Mouse (Mus musculus): ENCODE data around the gene Duox1. TPM values are rescaled to one million over a fixed set of nuclear protein-coding genes. Genes with fewer than 3 reads are reported as not detected.
A peak's percentile ranks its signal among the peaks of the same experiment; 100 is the strongest.

Duox1 gene
- 0.03 and 0.04 TPM in 2 replicates for polyA plus RNA-seq (2015; fragmentation: Nextera tagmentation; extraction: Ambion mirVana)

DNA sequence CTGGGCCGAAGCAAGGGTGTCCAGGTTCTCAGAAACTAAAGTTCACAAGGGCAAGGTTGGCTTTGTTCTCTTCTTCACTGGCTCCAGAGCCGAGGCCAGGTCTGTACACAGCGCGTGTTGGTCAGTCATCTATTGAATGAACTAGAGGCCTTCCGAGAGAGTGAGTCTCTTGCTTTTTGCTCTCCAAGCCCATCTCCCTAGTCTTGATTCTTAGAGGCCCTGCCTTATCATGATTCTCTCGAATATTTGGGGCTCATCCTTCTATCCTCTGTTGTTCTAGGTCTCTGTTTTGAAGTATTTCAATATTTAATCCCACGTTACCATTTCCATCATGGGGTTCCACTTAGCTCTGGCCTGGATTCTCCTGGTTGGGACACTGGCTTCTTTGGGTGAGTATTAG, at the start of gene Duox1:
Gene Duox1, plus strand, starts transcription at position 301 of the 400 bp plus-strand sequence.
- Histone ChIP-seq H3K9me3 (replicated peaks) (no peaks in the 10 kb centered on the region), H3K4me3 (no peak within 1 kb of the TSS), H3K4me2 (no peak within 1 kb of the TSS), H3K27ac (no peak within 1 kb of the TSS), H3K27me3 (peaks cover 83% of the 10 kb centered on the region), H3K36me3 (no peaks in the 10 kb centered on the region), H3K4me1 (replicated peaks) (peaks cover 12% of the 10 kb centered on the region), H3K9ac (no peak within 1 kb of the TSS)
- 83% methylated on average over 7 of the region's 7 CpGs for WGBS
- ATAC-seq (replicated peaks; ENCODE audit: insufficient number of reproducible peaks, insufficient read depth, low FRiP score, low read depth) = no peak

DNA sequence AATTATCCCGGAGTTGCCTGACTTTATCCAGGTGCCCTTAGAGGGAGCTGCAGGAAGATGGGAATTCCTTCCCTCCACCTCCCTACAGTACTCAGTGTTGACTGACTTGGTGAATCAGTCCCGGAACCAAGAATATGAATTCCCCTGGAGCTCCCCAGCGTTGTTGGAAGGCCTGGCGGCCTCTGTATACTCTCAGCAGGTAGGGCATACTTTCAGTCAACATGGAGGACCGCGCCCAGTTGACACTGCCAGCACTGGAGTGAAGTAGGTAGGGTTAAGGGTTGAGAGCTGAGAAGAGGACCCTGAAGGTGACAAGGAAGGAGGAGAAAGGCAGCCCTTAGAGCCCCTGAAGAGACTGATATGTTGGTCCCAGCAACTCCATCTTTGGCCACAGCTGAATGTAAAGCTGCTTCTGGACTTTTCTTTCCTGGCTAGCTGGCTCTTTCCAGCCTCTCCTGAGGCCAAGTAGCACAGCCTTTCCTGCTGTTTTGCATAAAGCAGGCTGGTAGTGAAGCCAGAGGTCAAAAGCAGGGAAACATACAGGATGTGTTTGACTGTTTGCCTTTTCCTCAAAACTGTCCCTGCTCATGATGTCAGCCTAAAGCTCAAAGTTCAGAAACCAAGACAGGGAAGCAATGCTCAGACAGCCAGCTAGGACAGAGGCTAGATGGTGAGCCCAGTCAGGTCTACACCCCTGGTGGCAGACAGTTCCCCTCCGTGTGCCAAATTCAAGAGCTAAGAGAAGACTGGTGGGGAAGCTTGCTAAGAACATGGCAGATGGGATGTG, 48.9 kb upstream of the Duox1 start:
- Histone ChIP-seq H3K36me3 (peaks cover 7% of the 10 kb centered on the region; the same call in 1 of the 2 replicates), H3K4me2 (no peak overlapping the region), H3K4me3 (no peak overlapping the region), H3K9me3 (replicated peaks) (no peaks in the 10 kb centered on the region), H3K4me1 (replicated peaks) (no peaks in the 10 kb centered on the region), H3K27me3 (no peaks in the 10 kb centered on the region), H3K9ac (no peak overlapping the region), H3K27ac (no peak overlapping the region)
- WGBS = 82% methylated on average over 7 of the region's 7 CpGs
- ATAC-seq (replicated peaks; ENCODE audit: insufficient number of reproducible peaks, insufficient read depth, low FRiP score, low read depth) = no peak

DNA sequence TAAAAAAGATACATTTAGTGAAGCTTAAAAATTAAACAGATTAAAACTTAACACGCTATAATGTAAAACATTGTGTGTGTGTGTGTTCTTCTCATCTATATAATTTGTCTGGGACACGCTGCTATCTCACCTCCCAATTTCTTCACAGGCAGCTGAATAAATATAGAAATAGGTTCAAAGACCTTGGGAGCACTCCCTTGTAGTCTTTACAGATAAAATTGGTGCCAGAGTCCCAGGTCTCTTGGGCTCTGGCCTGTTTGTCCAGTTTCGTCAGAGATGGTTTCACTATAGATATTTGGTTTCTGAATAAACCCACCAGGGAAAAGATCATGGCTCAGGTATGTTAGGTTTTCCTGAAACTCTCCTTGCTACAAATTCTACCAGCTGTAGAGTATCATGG, 36.7 kb upstream of the Duox1 start:
- Histone ChIP-seq H3K4me3 (no peak overlapping the region), H3K9ac (no peak overlapping the region), H3K4me1 (replicated peaks) (no peaks in the 10 kb centered on the region), H3K9me3 (replicated peaks) (no peaks in the 10 kb centered on the region), H3K4me2 (no peak overlapping the region), H3K27ac (no peak overlapping the region), H3K36me3 (no peaks in the 10 kb centered on the region), H3K27me3 (no peaks in the 10 kb centered on the region)
- 80% methylated on average over 3 of the region's 3 CpGs for WGBS
- no peak for ATAC-seq (replicated peaks; ENCODE audit: insufficient number of reproducible peaks, insufficient read depth, low FRiP score, low read depth)

- Histone ChIP-seq H3K4me2 (no peak overlapping the region), H3K9me3 (replicated peaks) (no peaks in the 10 kb centered on the region), H3K27ac (no peak overlapping the region), H3K4me1 (replicated peaks) (no peaks in the 10 kb centered on the region), H3K9ac (no peak overlapping the region), H3K36me3 (no peaks in the 10 kb centered on the region), H3K27me3 (0 out of 2 replicates have a peak, but pooled peaks cover 3% of the 10 kb centered on the region), H3K4me3 (no peak overlapping the region)
- WGBS = 74% methylated on average over 9 of the region's 9 CpGs
- no peak for ATAC-seq (replicated peaks; ENCODE audit: insufficient number of reproducible peaks, insufficient read depth, low FRiP score, low read depth)
Measured at GRCm38 (mm10) chr2:122284091-122284490, 31.4 kb upstream of the Duox1 start.

DNA sequence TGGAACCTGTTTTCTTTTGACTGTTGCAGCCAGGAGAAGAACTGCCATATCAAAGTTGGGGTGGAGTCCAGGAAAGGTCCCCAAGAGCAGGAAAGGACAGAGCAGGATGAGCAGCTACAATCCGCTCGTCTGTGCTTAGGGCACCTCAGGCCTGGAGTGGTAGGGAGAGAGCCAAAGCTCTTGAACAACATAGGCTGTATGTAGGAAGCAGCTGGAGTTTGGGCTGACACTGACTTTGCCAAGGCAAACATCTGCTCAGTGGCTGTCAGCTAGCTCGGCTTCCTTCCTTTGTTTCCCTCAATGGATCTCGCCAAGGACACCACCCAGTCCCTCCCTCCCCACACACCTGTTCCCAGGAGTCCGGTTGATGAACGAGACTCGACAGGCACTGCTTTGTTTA, 29.3 kb upstream of the Duox1 start:
- no peaks in the 10 kb centered on the region for H3K9me3 ChIP-seq (replicated peaks)
- H3K27me3 ChIP-seq = peaks cover 12% of the 10 kb centered on the region; the same call in 1 of the 2 replicates
- H3K27ac ChIP-seq = peak overlapping the region; percentile 46; the same call in 1 of the 2 replicates
- no peaks in the 10 kb centered on the region for H3K36me3 ChIP-seq
- 61% methylated on average over 7 of the region's 7 CpGs for WGBS
- H3K4me3 ChIP-seq = no peak overlapping the region
- peak; percentile 81 for ATAC-seq (replicated peaks; ENCODE audit: insufficient number of reproducible peaks, insufficient read depth, low FRiP score, low read depth)
- H3K4me2 ChIP-seq = no peak overlapping the region
- H3K4me1 ChIP-seq (replicated peaks) = no peaks in the 10 kb centered on the region
- no peak overlapping the region for H3K9ac ChIP-seq

DNA sequence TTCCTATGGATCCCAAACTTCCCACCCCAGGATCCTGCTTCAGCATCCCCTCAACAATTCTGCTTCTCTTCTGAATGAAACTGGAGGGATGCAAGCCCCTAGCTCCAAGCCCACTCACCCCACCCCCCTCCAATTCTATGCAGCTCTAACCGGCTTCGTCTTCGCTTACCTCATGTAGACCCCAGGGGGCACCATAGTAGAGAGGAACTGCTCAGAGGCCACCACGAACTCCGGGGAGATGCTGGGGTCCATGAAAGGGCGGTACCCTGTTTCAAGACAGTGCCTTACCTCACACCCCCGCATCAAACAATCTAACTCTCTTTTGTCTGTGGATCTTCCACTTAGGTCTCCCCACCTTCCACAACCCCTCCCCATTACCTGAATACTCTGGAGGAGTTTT, 20.6 kb upstream of the Duox1 start:
- H3K4me1 ChIP-seq (replicated peaks) = peaks cover 23% of the 10 kb centered on the region
- H3K9me3 ChIP-seq (replicated peaks) = no peaks in the 10 kb centered on the region
- H3K4me3 ChIP-seq = no peak overlapping the region
- H3K27me3 ChIP-seq = peaks cover 71% of the 10 kb centered on the region
- no peak overlapping the region for H3K27ac ChIP-seq
- H3K9ac ChIP-seq = no peak overlapping the region
- no peaks in the 10 kb centered on the region for H3K36me3 ChIP-seq
- 7% methylated on average over 7 of the region's 7 CpGs for WGBS
- no peak for ATAC-seq (replicated peaks; ENCODE audit: insufficient number of reproducible peaks, insufficient read depth, low FRiP score, low read depth)
- no peak overlapping the region for H3K4me2 ChIP-seq

DNA sequence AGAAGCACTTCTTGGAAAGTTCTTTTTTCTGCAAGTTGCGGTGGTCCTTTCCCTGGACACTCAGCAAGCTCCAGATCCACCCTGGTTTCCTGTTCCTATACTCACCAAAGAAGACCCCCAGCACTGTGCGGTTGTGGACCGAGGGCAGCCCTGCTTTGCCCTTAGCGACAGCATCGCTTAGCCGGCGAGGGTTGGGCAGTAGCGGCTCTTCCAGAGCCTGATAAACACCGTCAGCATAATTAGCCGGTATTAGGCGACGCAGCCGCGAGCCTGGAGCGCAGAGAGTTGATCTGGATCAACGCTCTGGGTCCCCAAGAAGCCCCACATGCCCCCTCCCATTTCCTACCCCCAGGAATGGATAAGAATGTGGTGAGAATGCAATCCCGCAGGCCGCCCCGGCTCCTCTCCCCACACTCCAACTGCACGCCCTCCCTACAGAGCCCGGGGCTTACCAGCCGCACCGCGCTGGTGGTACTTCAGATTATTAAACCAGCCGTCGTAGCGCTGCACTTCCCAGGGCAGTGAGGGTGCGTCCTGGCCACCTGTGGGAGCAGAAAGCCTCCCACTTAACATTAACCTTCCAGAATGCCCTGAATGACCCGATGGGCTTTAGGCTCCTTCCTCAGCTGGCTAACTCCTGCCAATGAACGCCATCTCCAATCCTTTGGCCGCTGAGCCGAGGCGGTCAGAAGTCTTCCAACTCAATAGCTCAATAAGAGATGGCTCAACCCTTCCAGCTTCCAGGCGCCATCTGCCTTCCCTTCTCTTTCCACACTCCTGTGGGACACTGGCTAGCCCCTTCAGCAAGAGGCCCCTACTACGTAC, 18.0 kb upstream of the Duox1 start:
- WGBS = 2% methylated on average over 35 of the region's 35 CpGs
- peaks cover 92% of the 10 kb centered on the region for H3K27me3 ChIP-seq
- H3K9me3 ChIP-seq (replicated peaks) = no peaks in the 10 kb centered on the region
- H3K4me3 ChIP-seq = peak overlapping the region; percentile 29
- no peaks in the 10 kb centered on the region for H3K36me3 ChIP-seq
- no peak for ATAC-seq (replicated peaks; ENCODE audit: insufficient number of reproducible peaks, insufficient read depth, low FRiP score, low read depth)
- peak overlapping the region; percentile 64 for H3K4me2 ChIP-seq
- H3K9ac ChIP-seq = no peak overlapping the region
- H3K27ac ChIP-seq = no peak overlapping the region
- peaks cover 40% of the 10 kb centered on the region for H3K4me1 ChIP-seq (replicated peaks)

DNA sequence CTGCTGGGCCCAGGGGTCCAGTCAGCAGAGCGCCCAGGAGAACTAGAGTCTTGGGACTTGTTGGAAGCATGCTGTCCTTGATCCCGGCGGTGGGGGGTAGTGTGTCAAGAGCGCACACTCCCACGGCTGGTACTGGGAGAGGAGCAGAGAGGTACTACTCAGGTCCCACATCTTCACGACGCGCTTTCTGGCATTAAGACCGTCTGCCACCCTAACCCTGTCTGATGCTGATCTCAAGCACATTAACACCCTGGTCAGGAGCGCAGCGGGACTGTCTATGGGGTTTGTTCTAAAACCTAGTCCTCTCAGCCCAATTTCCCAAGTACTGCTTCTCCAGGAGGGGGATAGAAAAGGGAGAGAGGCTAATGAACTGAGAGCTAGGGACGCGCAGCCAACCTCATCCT, 17.4 kb upstream of the Duox1 start, which contains the start of gene Duox2:
Gene Duox2, minus strand, starts transcription at position 354 of the 404 bp plus-strand sequence.
- H3K9me3 ChIP-seq (replicated peaks) = no peaks in the 10 kb centered on the region
- no peak for ATAC-seq (replicated peaks; ENCODE audit: insufficient number of reproducible peaks, insufficient read depth, low FRiP score, low read depth)
- H3K9ac ChIP-seq = no peak within 1 kb of the TSS

GRCm38 (mm10) chr2:122298596-122299490, 16.6 kb upstream of the Duox1 start, which contains the start of gene Duoxa2:
Gene Duoxa2, plus strand, starts transcription at chr2:122298900.
- H3K9me3 ChIP-seq (replicated peaks) = no peaks in the 10 kb centered on the region
- H3K4me2 ChIP-seq = peak within 1 kb of the TSS; percentile 64
- peak within 1 kb of the TSS; percentile 45 for H3K4me3 ChIP-seq
- WGBS = 1% methylated on average over 43 of the region's 43 CpGs
- no peak within 1 kb of the TSS for H3K9ac ChIP-seq
- H3K36me3 ChIP-seq = no peaks in the 10 kb centered on the region
- H3K27me3 ChIP-seq = peaks cover 98% of the 10 kb centered on the region
- no peak for ATAC-seq (replicated peaks; ENCODE audit: insufficient number of reproducible peaks, insufficient read depth, low FRiP score, low read depth)
- no peak within 1 kb of the TSS for H3K27ac ChIP-seq
- H3K4me1 ChIP-seq (replicated peaks) = peaks cover 40% of the 10 kb centered on the region

More for the DNA sequence above, 17.4 kb upstream of the Duox1 start, which contains the start of gene Duox2:
- H3K4me2 ChIP-seq = peak within 1 kb of the TSS; percentile 64
- no peak within 1 kb of the TSS for H3K27ac ChIP-seq
- H3K4me1 ChIP-seq (replicated peaks) = peaks cover 40% of the 10 kb centered on the region
- no peaks in the 10 kb centered on the region for H3K36me3 ChIP-seq
- 3% methylated on average over 13 of the region's 13 CpGs for WGBS
- H3K27me3 ChIP-seq = peaks cover 98% of the 10 kb centered on the region
- peak within 1 kb of the TSS; percentile 45 for H3K4me3 ChIP-seq

DNA sequence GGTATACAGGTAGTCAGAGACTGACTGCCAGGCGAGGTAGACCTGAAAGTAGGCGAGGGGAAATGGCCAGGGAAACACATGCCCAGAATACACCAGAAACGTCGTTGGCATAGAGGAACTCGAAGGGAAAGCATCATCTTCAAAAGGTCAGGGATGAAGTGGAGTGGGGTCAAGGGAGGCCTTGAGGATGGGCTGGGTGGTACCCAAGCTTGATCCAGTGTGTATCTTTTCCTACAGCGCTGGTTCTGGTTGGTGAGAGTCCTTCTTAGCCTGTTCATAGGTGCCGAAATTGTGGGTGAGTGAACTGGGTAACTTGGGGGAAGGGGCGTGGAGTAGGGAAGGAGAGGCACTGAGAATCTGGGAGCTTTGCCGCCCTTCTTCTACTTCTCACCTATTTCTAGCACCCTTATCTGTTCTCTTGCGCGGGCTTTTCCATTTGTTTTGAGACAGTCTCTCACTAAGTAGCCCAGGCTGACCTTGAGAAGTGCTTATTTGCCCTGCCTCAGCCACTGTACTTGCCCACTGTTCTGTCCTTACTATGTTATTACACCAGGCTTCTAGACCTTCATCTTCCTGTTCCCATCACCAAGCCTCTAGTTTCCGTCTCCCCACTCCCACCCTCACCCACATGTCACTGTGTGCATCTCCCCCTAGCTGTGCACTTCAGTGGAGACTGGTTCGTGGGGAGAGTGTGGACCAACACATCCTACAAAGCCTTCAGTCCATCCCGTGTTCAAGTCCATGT, 15.4 kb upstream of the Duox1 start:
- no peak overlapping the region for H3K9ac ChIP-seq
- no peak overlapping the region for H3K4me2 ChIP-seq
- H3K36me3 ChIP-seq = no peaks in the 10 kb centered on the region
- no peak overlapping the region for H3K27ac ChIP-seq
- WGBS = 15% methylated on average over 14 of the region's 14 CpGs
- no peaks in the 10 kb centered on the region for H3K9me3 ChIP-seq (replicated peaks)
- H3K27me3 ChIP-seq = peaks cover 100% of the 10 kb centered on the region
- H3K4me3 ChIP-seq = no peak overlapping the region
- ATAC-seq (replicated peaks; ENCODE audit: insufficient number of reproducible peaks, insufficient read depth, low FRiP score, low read depth) = no peak
- H3K4me1 ChIP-seq (replicated peaks) = peaks cover 40% of the 10 kb centered on the region

Measured in heart, embryonic 15.5 days (tissue).